21 mouse cellular contexts compared by ENCODE assay signal in genomic region chr1:119020092-119020491, GRCm38 (mm10). TPM values are rescaled to one million over a fixed set of nuclear protein-coding genes. Genes with fewer than 3 reads are reported as not detected.
DNase-seq lines count a peak whose midpoint lies in the region; ATAC-seq lines count a peak whose summit lies in the region.
"Had no signal": no experiment of that assay in that cellular context is flagged by ENCODE, and none has a peak within 500 bp of the region (broad histone marks: within the 10 kb centered on the region; RNA-seq: fewer than 3 reads in every experiment).

No protein-coding gene starts in this region.

- no peaks in the 10 kb centered on the region for H3K36me3 ChIP-seq in hindbrain, embryonic 15.5 days
- no peaks in the 10 kb centered on the region for H3K36me3 ChIP-seq in hindbrain, embryonic 11.5 days (ENCODE audit: control insufficient read depth, insufficient read depth, low read length)
- no peaks in the 10 kb centered on the region for H3K36me3 ChIP-seq in hindbrain, embryonic 16.5 days (ENCODE audit: control insufficient read depth, insufficient read depth, low read length)
- H3K36me3 ChIP-seq in midbrain, embryonic 13.5 days: no peaks in the 10 kb centered on the region
- H3K36me3 ChIP-seq: heart, embryonic 13.5 days; liver, embryonic 12.5 days; lung, embryonic 15.5 days; midbrain, embryonic 15.5 days; stomach, embryonic 15.5 days had no signal

- H3K9ac ChIP-seq in hindbrain, embryonic 15.5 days: no peak overlapping the region
- no peak overlapping the region for H3K9ac ChIP-seq in hindbrain, embryonic 11.5 days (ENCODE audit: low read depth, low read length)
- no peak overlapping the region for H3K9ac ChIP-seq in hindbrain, embryonic 16.5 days (ENCODE audit: low read depth, low read length)
- no peak overlapping the region for H3K9ac ChIP-seq in midbrain, embryonic 13.5 days (replicated peaks)
- H3K9ac ChIP-seq: heart, embryonic 13.5 days; liver, embryonic 12.5 days; lung, embryonic 15.5 days; midbrain, embryonic 15.5 days; stomach, embryonic 15.5 days had no signal

- no peak overlapping the region for H3K4me2 ChIP-seq in hindbrain, embryonic 15.5 days
- no peak overlapping the region for H3K4me2 ChIP-seq in hindbrain, embryonic 11.5 days (replicated peaks; ENCODE audit: low read depth, low read length)
- H3K4me2 ChIP-seq in hindbrain, embryonic 16.5 days (ENCODE audit: low read length): no peak overlapping the region
- no peak overlapping the region for H3K4me2 ChIP-seq in midbrain, embryonic 13.5 days (replicated peaks)
- H3K4me2 ChIP-seq: heart, embryonic 13.5 days; liver, embryonic 12.5 days; lung, embryonic 15.5 days; midbrain, embryonic 15.5 days; stomach, embryonic 15.5 days had no signal

- DNase-seq in cerebellum, postnatal 10 days: peak; percentile 87 to 91
- no peak for DNase-seq in cerebellum, adult 8-10 months
- no peak for DNase-seq in hindbrain, embryonic 11.5 days (ENCODE audit: low spot score)
- peak; percentile 47 to 85 for DNase-seq in layer of hippocampus, postnatal 14 days (ENCODE audit: low spot score in 2 of 2)
- DNase-seq: cerebellum, adult 2 months; heart, postnatal 4 days; kidney, adult 9 months; kidney, postnatal 4 days; retina, postnatal 1 day; thymus, postnatal 14 days had no signal

- H3K4me3 ChIP-seq in hindbrain, embryonic 15.5 days: no peak overlapping the region
- H3K4me3 ChIP-seq in hindbrain, embryonic 11.5 days (ENCODE audit: low read depth, low read length): no peak overlapping the region
- H3K4me3 ChIP-seq in hindbrain, embryonic 16.5 days (ENCODE audit: low read length): no peak overlapping the region
- H3K4me3 ChIP-seq in midbrain, embryonic 13.5 days (replicated peaks): no peak overlapping the region
- H3K4me3 ChIP-seq: heart, embryonic 13.5 days; liver, embryonic 12.5 days; lung, embryonic 15.5 days; midbrain, embryonic 15.5 days; stomach, embryonic 15.5 days had no signal

- H3K27me3 ChIP-seq in hindbrain, embryonic 15.5 days: no peaks in the 10 kb centered on the region
- no peaks in the 10 kb centered on the region for H3K27me3 ChIP-seq in hindbrain, embryonic 11.5 days (ENCODE audit: control insufficient read depth, insufficient read depth, low read length)
- H3K27me3 ChIP-seq in hindbrain, embryonic 16.5 days (replicated peaks; ENCODE audit: control insufficient read depth, insufficient read depth, low read length): no peaks in the 10 kb centered on the region
- no peaks in the 10 kb centered on the region for H3K27me3 ChIP-seq in midbrain, embryonic 13.5 days
- H3K27me3 ChIP-seq: heart, embryonic 13.5 days; liver, embryonic 12.5 days; lung, embryonic 15.5 days; midbrain, embryonic 15.5 days; stomach, embryonic 15.5 days had no signal

- no peaks in the 10 kb centered on the region; the same call in 1 of the 2 replicates for H3K4me1 ChIP-seq in hindbrain, embryonic 15.5 days (replicated peaks)
- H3K4me1 ChIP-seq in hindbrain, embryonic 11.5 days (replicated peaks; ENCODE audit: control insufficient read depth, insufficient read depth, low read length): no peaks in the 10 kb centered on the region
- H3K4me1 ChIP-seq in hindbrain, embryonic 16.5 days (ENCODE audit: control insufficient read depth, insufficient read depth, low read depth, low read length): peaks cover 4% of the 10 kb centered on the region
- no peaks in the 10 kb centered on the region for H3K4me1 ChIP-seq in midbrain, embryonic 13.5 days (replicated peaks)
- H3K4me1 ChIP-seq: liver, embryonic 12.5 days; midbrain, embryonic 15.5 days; stomach, embryonic 15.5 days had no signal

- peak; percentile 39; the same call in 1 of the 2 replicates for ATAC-seq in hindbrain, embryonic 15.5 days (ENCODE audit: low FRiP score, low read depth)
- no peak for ATAC-seq in hindbrain, embryonic 11.5 days (ENCODE audit: low FRiP score)
- ATAC-seq in hindbrain, embryonic 16.5 days: peak; percentile 74
- no peak for ATAC-seq in inflammation-experienced regulatory T-cells, adult 6 months
- no peak for ATAC-seq in midbrain, embryonic 13.5 days
- ATAC-seq: activated CD4-positive, CD25-positive, alpha-beta regulatory T cell, adult 4 months; liver, embryonic 12.5 days; midbrain, embryonic 15.5 days had no signal

- no peaks in the 10 kb centered on the region for H3K9me3 ChIP-seq in hindbrain, embryonic 15.5 days
- no peaks in the 10 kb centered on the region for H3K9me3 ChIP-seq in hindbrain, embryonic 11.5 days (ENCODE audit: control insufficient read depth, low read length)
- H3K9me3 ChIP-seq in hindbrain, embryonic 16.5 days (ENCODE audit: control insufficient read depth, low read length): no peaks in the 10 kb centered on the region
- H3K9me3 ChIP-seq in midbrain, embryonic 13.5 days: no peaks in the 10 kb centered on the region
- H3K9me3 ChIP-seq: heart, embryonic 13.5 days; liver, embryonic 12.5 days; lung, embryonic 15.5 days; midbrain, embryonic 15.5 days; stomach, embryonic 15.5 days had no signal

- WGBS in hindbrain, embryonic 15.5 days: 72% methylated on average over 2 of the region's 2 CpGs
- 91% methylated on average over 2 of the region's 2 CpGs for WGBS in hindbrain, embryonic 11.5 days
- 65% methylated on average over 2 of the region's 2 CpGs for WGBS in hindbrain, embryonic 16.5 days
- 89% methylated on average over 2 of the region's 2 CpGs for WGBS in midbrain, embryonic 13.5 days

- H3K27ac ChIP-seq in hindbrain, embryonic 15.5 days (replicated peaks): no peak overlapping the region
- H3K27ac ChIP-seq in hindbrain, embryonic 11.5 days (ENCODE audit: low read depth, low read length): no peak overlapping the region
- no peak overlapping the region for H3K27ac ChIP-seq in hindbrain, embryonic 16.5 days (ENCODE audit: low read depth, low read length)
- H3K27ac ChIP-seq in midbrain, embryonic 13.5 days: no peak overlapping the region
- H3K27ac ChIP-seq: heart, embryonic 13.5 days; liver, embryonic 12.5 days; lung, embryonic 15.5 days; midbrain, embryonic 15.5 days; stomach, embryonic 15.5 days had no signal

RNA-seq across cellular contexts. Expression of gene Gli2, which starts 33.3 kb away (rescaled TPM):
- 2.5 TPM in 2 replicates for polyA plus RNA-seq in hindbrain, embryonic 15.5 days (2015; fragmentation: Nextera tagmentation; extraction: Ambion mirVana)
- 7.1 and 8.7 TPM in 2 replicates for polyA plus RNA-seq in hindbrain, embryonic 11.5 days (2014; fragmentation: Nextera tagmentation; extraction: Ambion mirVana)
- polyA plus RNA-seq in hindbrain, embryonic 16.5 days (2015; fragmentation: Nextera tagmentation; extraction: Ambion mirVana): 1.8 and 2.1 TPM in 2 replicates
- 1 to 10 TPM; 4.2 to 4.5 TPM for total RNA-seq in layer of hippocampus, postnatal 14 days (2021)
- polyA plus RNA-seq in inflammation-experienced regulatory T-cells, adult 6 months (2017; shearing (Covaris generic)): not detected
- 2.9 and 3.9 TPM in 2 replicates for polyA plus RNA-seq in midbrain, embryonic 13.5 days (2015; fragmentation: Nextera tagmentation; extraction: Ambion mirVana)
- total RNA-seq: neutrophil, adult 5-6 weeks had no signal
- polyA plus RNA-seq: activated CD4-positive, CD25-positive, alpha-beta regulatory T cell, adult 4 months had no signal

Comparison
In these comparisons a context has a peak if more than half of its experiments do, and no peak if none do; other contexts are left out.
1. DNase-seq: peak in cerebellum, postnatal 10 days (2 of 2) and layer of hippocampus, postnatal 14 days (2 of 2); none in cerebellum, adult 8-10 months (single experiment) and hindbrain, embryonic 11.5 days (single experiment).
2. ATAC-seq: peak in hindbrain, embryonic 15.5 days (single experiment) and hindbrain, embryonic 16.5 days (single experiment); none in hindbrain, embryonic 11.5 days (single experiment), inflammation-experienced regulatory T-cells, adult 6 months (single experiment) and midbrain, embryonic 13.5 days (single experiment).